Mouse (Mus musculus) layer of hippocampus, adult 11-12 months (tissue): ENCODE measurements around the gene Gm6176.
"Not testable (repeated sequence)": the region's sequence is repeated elsewhere in the genome, so short reads cannot be mapped to it uniquely, and the experiment has no call there.

Source experiments
- DNase-seq: peaks from one replicate; pipeline ENCODE4 v3.0.0; 2022; ENCODE audit warnings: low spot score

Gm6176 gene

DNA sequence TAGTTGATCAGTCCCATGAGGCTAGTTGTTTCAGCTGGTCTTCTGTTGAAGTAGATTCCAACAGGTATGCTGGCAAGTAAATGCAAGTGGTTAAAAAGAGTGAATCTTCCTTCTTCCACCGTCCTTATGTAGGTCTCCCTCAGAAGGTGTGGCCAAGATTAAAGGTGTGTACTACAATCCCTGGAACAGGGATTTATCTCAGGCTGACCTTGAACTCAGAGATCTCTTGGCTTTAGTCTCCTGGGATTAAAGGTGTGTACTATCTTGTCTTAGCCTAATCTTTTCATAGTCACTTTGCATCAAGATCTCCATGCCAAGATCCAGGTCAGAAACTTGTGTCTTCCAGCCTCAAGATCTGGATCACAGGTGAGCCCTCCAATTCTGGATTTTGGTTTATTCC, at the start of gene Gm6176:
Gene Gm6176 (minus strand): TSS at position 101 of the 400 bp plus-strand sequence.
- not testable (repeated sequence) for DNase-seq

- not testable (repeated sequence) for DNase-seq
Measured at GRCm38 (mm10) chr7:22068757-22069156, 12.7 kb upstream of the Gm6176 start, which contains the start of gene Vmn1r139. Vmn1r139 (plus strand) TSS chr7:22069057.

- not testable (repeated sequence) for DNase-seq
Measured at GRCm38 (mm10) chr7:22028797-22029196, 27.3 kb downstream of the Gm6176 start, which contains the start of gene Vmn1r138. Vmn1r138 (minus strand) TSS chr7:22028897.
